ENCODE assay signal across 19 mouse cellular contexts in the genomic region with DNA sequence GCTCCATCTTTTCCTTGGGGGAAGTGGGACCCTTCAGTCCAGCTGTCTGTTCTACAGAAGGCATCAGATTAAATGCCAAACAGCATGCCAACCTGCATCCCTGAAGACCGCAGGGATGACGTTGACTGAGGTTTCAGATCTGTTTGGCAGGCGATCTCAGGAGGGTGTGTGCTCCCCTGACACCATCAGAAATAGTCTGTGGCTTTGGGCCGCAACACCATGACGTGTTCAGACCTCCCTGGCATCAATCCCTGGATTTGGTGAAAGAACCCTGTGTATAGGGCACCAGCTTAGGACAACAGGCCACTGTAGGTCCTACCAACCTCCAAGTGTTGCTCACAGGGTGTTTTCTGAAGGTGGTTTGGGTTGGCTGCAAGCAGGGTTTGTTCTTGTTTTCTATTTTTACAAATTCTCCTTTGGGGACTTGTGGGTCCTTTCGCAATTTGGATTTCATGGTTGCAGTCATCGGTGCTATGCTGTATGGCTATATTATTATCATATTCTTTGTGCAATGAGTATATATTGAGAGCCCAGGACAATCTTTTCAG.
DNase-seq lines count a peak whose midpoint lies in the region; ATAC-seq and TF ChIP-seq lines count a peak whose summit lies in the region.
"Had no signal": no experiment of that assay in that cellular context is flagged by ENCODE, and none has a peak within 500 bp of the region (broad histone marks: within the 10 kb centered on the region; RNA-seq: fewer than 3 reads in every experiment).

No protein-coding gene starts in this region.

- DNase-seq in gastrocnemius, adult 2 months: peak; percentile 29
- DNase-seq in gastrocnemius, postnatal 4 days (ENCODE audit: low spot score in 2 of 2): no peak
- DNase-seq in spleen, postnatal 36 days (ENCODE audit: low spot score in 2 of 2): peak; percentile 27 to 35
- no peak for DNase-seq in spleen, postnatal 10 days (ENCODE audit: low spot score in 2 of 2)
- DNase-seq in splenic B cell, adult 2 months (ENCODE audit: low read depth, low spot score): peak; percentile 61
- DNase-seq in thymus, postnatal 14 days: no peak
- DNase-seq in gastrocnemius, postnatal 10 days: no peak
- DNase-seq: cerebellum, adult 18-20 months; forebrain, postnatal 0 days; heart, adult 18-20 months; kidney, postnatal 4 days; spleen, adult 18-20 months had no signal

- no peak overlapping the region for H3K4me3 ChIP-seq in gastrocnemius, adult 2 months
- H3K4me3 ChIP-seq: limb, embryonic 12.5 days; neural tube, embryonic 15.5 days had no signal

- H3K36me3 ChIP-seq in splenic B cell, adult 2 months (ENCODE audit: control insufficient read depth, insufficient read depth, low read length, poor library complexity, severe bottlenecking): no peaks in the 10 kb centered on the region; the same call in 1 of the 2 replicates
- H3K36me3 ChIP-seq: limb, embryonic 12.5 days; neural tube, embryonic 15.5 days had no signal

- no peak overlapping the region for H3K27ac ChIP-seq in gastrocnemius, adult 2 months
- H3K27ac ChIP-seq: hindbrain, embryonic 14.5 days; limb, embryonic 12.5 days; neural tube, embryonic 15.5 days had no signal

- no peak for TF ChIP-seq CTCF in gastrocnemius, adult 2 months (IDR thresholded peaks at IDR 0.05)

- intact Hi-C loops in gastrocnemius, adult 2 months (cut with DNase I): no loop called here

- ATAC-seq in granulocyte monocyte progenitor cell, adult 5-6 weeks (replicated peaks; ENCODE audit: poor library complexity, severe bottlenecking): peak; percentile 28
- ATAC-seq: activated CD4-positive, CD25-positive, alpha-beta regulatory T cell, adult 4 months; CD4-positive, CD25-positive, alpha-beta regulatory T cell, adult 4 months; forebrain, postnatal 0 days; intestine, postnatal 0 days had no signal

- no peaks in the 10 kb centered on the region for H3K27me3 ChIP-seq in splenic B cell, adult 2 months (ENCODE audit: control insufficient read depth, insufficient read depth, low read length, poor library complexity, severe bottlenecking)
- H3K27me3 ChIP-seq: limb, embryonic 12.5 days; neural tube, embryonic 15.5 days had no signal

Comparison
In these comparisons a context has a peak if more than half of its experiments do, and no peak if none do; other contexts are left out.
1. DNase-seq: peak in gastrocnemius, adult 2 months (single experiment), spleen, postnatal 36 days (2 of 2) and splenic B cell, adult 2 months (single experiment); none in gastrocnemius, postnatal 4 days (0 of 2), spleen, postnatal 10 days (0 of 2), thymus, postnatal 14 days (single experiment) and gastrocnemius, postnatal 10 days (single experiment).